ENCODE assay signal across 11 mouse cellular contexts in genomic region chr11:96877071-96877470, GRCm38 (mm10). TPM values are rescaled to one million over a fixed set of nuclear protein-coding genes. Genes with fewer than 3 reads are reported as not detected.
A peak's percentile ranks its signal among the peaks of the same experiment; 100 is the strongest.
DNase-seq lines count a peak whose midpoint lies in the region; ATAC-seq lines count a peak whose summit lies in the region.
"Had no signal": no experiment of that assay in that cellular context is flagged by ENCODE, and none has a peak within 500 bp of the region (broad histone marks: within the 10 kb centered on the region; RNA-seq: fewer than 3 reads in every experiment).

No protein-coding gene starts in this region.

- H3K4me2 ChIP-seq in embryonic facial prominence, embryonic 12.5 days (replicated peaks): no peak overlapping the region; the same call in 1 of the 2 replicates
- peak overlapping the region; percentile 48 for H3K4me2 ChIP-seq in hindbrain, embryonic 12.5 days (replicated peaks)
- peak overlapping the region; percentile 47 for H3K4me2 ChIP-seq in midbrain, embryonic 11.5 days

- peaks cover 47% of the 10 kb centered on the region for H3K4me1 ChIP-seq in embryonic facial prominence, embryonic 12.5 days
- peaks cover 74% of the 10 kb centered on the region for H3K4me1 ChIP-seq in hindbrain, embryonic 12.5 days
- H3K4me1 ChIP-seq in midbrain, embryonic 11.5 days (ENCODE audit: control insufficient read depth, insufficient read depth, low read length): peaks cover 69% of the 10 kb centered on the region

- no peaks in the 10 kb centered on the region for H3K27me3 ChIP-seq in embryonic facial prominence, embryonic 12.5 days
- H3K27me3 ChIP-seq in hindbrain, embryonic 12.5 days: no peaks in the 10 kb centered on the region
- H3K27me3 ChIP-seq in midbrain, embryonic 11.5 days (ENCODE audit: control insufficient read depth, insufficient read depth, low read length): no peaks in the 10 kb centered on the region

- ATAC-seq in embryonic facial prominence, embryonic 12.5 days (ENCODE audit: insufficient number of reproducible peaks, insufficient read depth, low FRiP score, low TSS enrichment): no peak
- no peak for ATAC-seq in hindbrain, embryonic 12.5 days (ENCODE audit: low FRiP score)
- no peak for ATAC-seq in midbrain, embryonic 11.5 days (ENCODE audit: low FRiP score)

- H3K9ac ChIP-seq in embryonic facial prominence, embryonic 12.5 days: peak overlapping the region; percentile 28; the same call in 1 of the 2 replicates
- peak overlapping the region; percentile 39 for H3K9ac ChIP-seq in hindbrain, embryonic 12.5 days
- peak overlapping the region; percentile 85 for H3K9ac ChIP-seq in midbrain, embryonic 11.5 days (ENCODE audit: low read length)

- H3K27ac ChIP-seq in embryonic facial prominence, embryonic 12.5 days: peak overlapping the region; percentile 94
- peak overlapping the region; percentile 100 for H3K27ac ChIP-seq in hindbrain, embryonic 12.5 days
- peak overlapping the region; percentile 100 for H3K27ac ChIP-seq in midbrain, embryonic 11.5 days (ENCODE audit: low read depth, low read length)

- H3K9me3 ChIP-seq in embryonic facial prominence, embryonic 12.5 days: no peaks in the 10 kb centered on the region
- H3K9me3 ChIP-seq in hindbrain, embryonic 12.5 days (replicated peaks): no peaks in the 10 kb centered on the region
- H3K9me3 ChIP-seq in midbrain, embryonic 11.5 days (ENCODE audit: control insufficient read depth, low read length): no peaks in the 10 kb centered on the region

- H3K4me3 ChIP-seq in embryonic facial prominence, embryonic 12.5 days: no peak overlapping the region
- no peak overlapping the region for H3K4me3 ChIP-seq in hindbrain, embryonic 12.5 days
- H3K4me3 ChIP-seq in midbrain, embryonic 11.5 days (ENCODE audit: low read depth, low read length): no peak overlapping the region

- peak; percentile 52 for DNase-seq in 416B (ENCODE audit: low read depth)
- DNase-seq in midbrain, embryonic 11.5 days (ENCODE audit: low spot score, missing footprints): no peak
- no peak for DNase-seq in adrenal gland, postnatal 36 days
- DNase-seq in gastrocnemius, adult 8-10 months (ENCODE audit: low spot score in 2 of 2): no peak
- DNase-seq in kidney, postnatal 10 days: no peak
- no peak for DNase-seq in right cerebral cortex, postnatal 14 days
- DNase-seq: cerebellum, adult 2 months; kidney, adult 11 months had no signal

- H3K36me3 ChIP-seq in embryonic facial prominence, embryonic 12.5 days: no peaks in the 10 kb centered on the region
- H3K36me3 ChIP-seq in hindbrain, embryonic 12.5 days: no peaks in the 10 kb centered on the region
- H3K36me3 ChIP-seq in midbrain, embryonic 11.5 days (ENCODE audit: control insufficient read depth, insufficient read depth, low read length): no peaks in the 10 kb centered on the region

- WGBS in embryonic facial prominence, embryonic 12.5 days: 43% methylated on average over 4 of the region's 4 CpGs
- WGBS in hindbrain, embryonic 12.5 days: 30% methylated on average over 4 of the region's 4 CpGs
- 38% methylated on average over 4 of the region's 4 CpGs for whole genome bisulfite sequencing in midbrain, embryonic 11.5 days

RNA-seq across cellular contexts. Expression of gene Copz2, which starts 27.4 kb away (rescaled TPM):
- polyA plus RNA-seq in embryonic facial prominence, embryonic 12.5 days (2016; fragmentation: Nextera tagmentation; extraction: Ambion mirVana): 88.9 and 94.3 TPM in 2 replicates
- polyA plus RNA-seq in hindbrain, embryonic 12.5 days (2016; fragmentation: Nextera tagmentation; extraction: Ambion mirVana): 56.5 and 60.7 TPM in 2 replicates
- 47.5 and 51.1 TPM in 2 replicates for polyA plus RNA-seq in midbrain, embryonic 11.5 days (2014; fragmentation: Nextera tagmentation; extraction: Ambion mirVana)
- total RNA-seq in adrenal gland, postnatal 36 days (2021): 10 to 100 TPM; 57.4 to 63.3 TPM
- 10 to 100 TPM; 22.9 to 30.1 (median 24.3) TPM for total RNA-seq in gastrocnemius, adult 8-10 months (2022)

RNA-seq across cellular contexts. Expression of gene Cdk5rap3, which starts 39.2 kb away (rescaled TPM):
- polyA plus RNA-seq in embryonic facial prominence, embryonic 12.5 days (2016; fragmentation: Nextera tagmentation; extraction: Ambion mirVana): 88.2 and 96.5 TPM in 2 replicates
- polyA plus RNA-seq in hindbrain, embryonic 12.5 days (2016; fragmentation: Nextera tagmentation; extraction: Ambion mirVana): 98.8 and 98.9 TPM in 2 replicates
- polyA plus RNA-seq in midbrain, embryonic 11.5 days (2014; fragmentation: Nextera tagmentation; extraction: Ambion mirVana): 91.4 and 92.8 TPM in 2 replicates
- total RNA-seq in adrenal gland, postnatal 36 days (2021): 10 to 100 TPM; 44.1 to 58.8 TPM
- total RNA-seq in gastrocnemius, adult 8-10 months (2022): 10 to 100 TPM; 23.0 to 30.7 (median 27.9) TPM

RNA-seq across cellular contexts. Expression of gene Nfe2l1, which starts 47.3 kb away (rescaled TPM):
- polyA plus RNA-seq in embryonic facial prominence, embryonic 12.5 days (2016; fragmentation: Nextera tagmentation; extraction: Ambion mirVana): 72.6 and 75.8 TPM in 2 replicates
- 82.8 and 88.2 TPM in 2 replicates for polyA plus RNA-seq in hindbrain, embryonic 12.5 days (2016; fragmentation: Nextera tagmentation; extraction: Ambion mirVana)
- 31.7 and 35.2 TPM in 2 replicates for polyA plus RNA-seq in midbrain, embryonic 11.5 days (2014; fragmentation: Nextera tagmentation; extraction: Ambion mirVana)
- 100 to 1,000 TPM; 526 to 605 TPM for total RNA-seq in adrenal gland, postnatal 36 days (2021)
- 100 to 1,000 TPM; 479 to 603 (median 495) TPM for total RNA-seq in gastrocnemius, adult 8-10 months (2022)

RNA-seq across cellular contexts. Expression of gene Prr15l, which starts 50.8 kb away (rescaled TPM):
- 2.4 and 3.3 TPM in 2 replicates for polyA plus RNA-seq in embryonic facial prominence, embryonic 12.5 days (2016; fragmentation: Nextera tagmentation; extraction: Ambion mirVana)
- polyA plus RNA-seq in hindbrain, embryonic 12.5 days (2016; fragmentation: Nextera tagmentation; extraction: Ambion mirVana): 0.53 and 1.5 TPM in 2 replicates
- polyA plus RNA-seq in midbrain, embryonic 11.5 days (2014; fragmentation: Nextera tagmentation; extraction: Ambion mirVana): 0.12 and 0.19 TPM in 2 replicates
- total RNA-seq in adrenal gland, postnatal 36 days (2021): under 1 TPM; 0.16 to 0.66 TPM
- total RNA-seq in gastrocnemius, adult 8-10 months (2022): not detected
- total RNA-seq: layer of hippocampus, postnatal 36 days had no signal
- polyA plus RNA-seq: cerebellum, adult 2 months had no signal

Comparison
In these comparisons a context has a peak if more than half of its experiments do, and no peak if none do; other contexts are left out.
1. H3K9ac ChIP-seq: peak in every context shown above with its lines; median percentile 85 in midbrain, embryonic 11.5 days; 39 in hindbrain, embryonic 12.5 days; 28 in embryonic facial prominence, embryonic 12.5 days.